Mouse (Mus musculus): Measurements from ENCODE around the gene Grip1.

- TF ChIP-seq CEBPB (IDR thresholded peaks at IDR 0.05; ENCODE audit: insufficient read depth, poor library complexity, severe bottlenecking) (no peak), POLR2A (IDR thresholded peaks at IDR 0.05; ENCODE audit: insufficient read length, low read depth) (no peak), E2F4 (IDR thresholded peaks at IDR 0.05; ENCODE audit: insufficient read depth) (no peak), MYOD1 (IDR thresholded peaks at IDR 0.05; ENCODE audit: control insufficient read depth in 1 of 3, insufficient read length in 2 of 3, low read depth in 2 of 3) (no peak)
Observed at GRCm38 (mm10) chr10:120128601-120129277, 675.1 kb downstream of the Grip1 start.

All from myocyte (in vitro differentiated cells).